Mouse (Mus musculus) thymus, postnatal 25 days (tissue): Measurements from ENCODE around the gene Acsm5.
"Not testable (repeated sequence)": the region's sequence is repeated elsewhere in the genome, so short reads cannot be mapped to it uniquely, and the experiment has no call there.

ENCODE experiments used
- DNase-seq: peaks from one replicate; pipeline ENCODE4 v3.0.0; 2022

Gene Acsm5

DNA sequence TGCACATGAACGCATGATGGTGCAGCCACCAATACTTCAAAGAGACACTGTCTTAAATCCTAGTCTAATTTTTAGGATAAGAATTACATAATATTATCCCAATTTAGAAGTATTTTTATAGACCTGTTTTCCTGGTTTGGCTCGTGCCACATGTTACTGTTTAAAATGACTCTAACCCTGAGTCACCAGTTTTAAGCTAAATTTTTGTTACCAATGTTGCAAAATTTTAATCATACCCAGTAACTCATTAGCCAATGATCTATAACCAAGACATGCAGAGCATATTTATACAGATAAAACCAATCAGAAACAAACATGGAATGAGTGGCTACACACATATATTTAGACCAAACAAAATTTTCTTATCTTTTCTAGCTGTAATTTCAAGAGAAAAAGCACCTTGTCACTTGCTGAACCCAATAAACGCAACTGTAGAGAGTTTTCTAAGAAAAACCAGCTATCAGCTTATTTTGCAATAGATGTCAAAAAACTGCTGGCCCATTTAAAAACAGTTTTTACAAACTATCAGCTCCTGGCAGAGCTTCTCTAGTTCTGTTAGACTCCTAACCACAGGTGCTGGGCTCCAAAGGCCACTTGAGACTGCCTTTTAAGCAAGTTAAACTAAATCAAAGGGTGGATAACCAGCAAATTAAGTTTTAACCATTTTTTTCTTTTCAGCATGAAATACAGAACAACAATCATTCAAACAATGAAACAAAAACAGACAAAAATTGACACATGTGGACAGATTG, 31.4 kb downstream of the Acsm5 start:
- no peak for DNase-seq

DNA sequence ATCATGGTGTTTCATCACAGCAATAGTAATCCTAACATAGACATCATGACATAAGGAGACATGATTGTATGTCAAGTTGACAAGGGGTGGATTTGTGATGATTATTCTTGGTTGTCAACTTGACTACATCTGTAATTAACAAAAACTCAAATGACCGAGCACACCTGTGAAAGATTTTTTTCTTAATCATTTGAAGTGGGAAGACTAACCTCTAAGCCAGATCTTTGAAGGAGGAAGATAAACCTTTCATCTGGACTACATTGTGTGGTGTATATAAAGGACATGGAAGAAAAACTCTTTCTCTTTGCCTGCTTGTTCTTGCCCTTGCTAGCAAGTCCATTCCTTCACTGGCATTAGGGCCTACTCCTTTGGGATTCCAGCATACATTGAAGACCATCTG, 34.8 kb downstream of the Acsm5 start, which contains the start of gene Acsm2:
Gene Acsm2 (plus strand): TSS at position 301 of the 400 bp plus-strand sequence.
- DNase-seq, result no peak

DNA sequence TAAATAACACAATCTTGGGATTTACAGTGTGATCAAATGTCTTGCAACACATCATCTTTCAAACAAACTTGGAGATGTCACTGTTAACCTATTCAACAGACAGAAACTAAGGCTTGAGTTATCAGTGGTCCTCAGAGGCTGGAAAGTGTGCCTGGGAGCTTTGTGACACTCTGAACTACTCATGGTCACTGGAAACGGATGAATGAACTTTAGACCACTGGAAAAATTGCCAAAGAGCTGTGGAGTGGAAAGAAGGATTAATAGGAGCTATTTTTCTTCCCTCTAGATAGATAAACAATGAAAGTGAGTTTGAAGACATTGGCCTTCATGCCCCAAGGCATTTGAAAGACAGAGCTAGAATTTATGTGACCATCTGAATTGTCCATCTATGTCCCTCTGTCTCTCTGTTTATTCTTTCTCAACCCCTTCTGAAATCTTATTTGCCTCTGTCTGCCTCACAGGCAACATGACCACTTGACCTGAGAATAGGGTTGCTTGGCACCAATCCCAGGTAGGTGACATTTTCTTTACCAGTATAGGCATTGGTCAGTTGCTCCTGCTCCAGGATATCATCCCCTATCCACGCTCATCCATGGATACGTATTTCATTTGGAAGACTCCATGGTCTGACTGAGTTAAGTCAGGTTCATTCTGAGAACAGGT, 40.7 kb downstream of the Acsm5 start:
- DNase-seq, result no peak

DNA sequence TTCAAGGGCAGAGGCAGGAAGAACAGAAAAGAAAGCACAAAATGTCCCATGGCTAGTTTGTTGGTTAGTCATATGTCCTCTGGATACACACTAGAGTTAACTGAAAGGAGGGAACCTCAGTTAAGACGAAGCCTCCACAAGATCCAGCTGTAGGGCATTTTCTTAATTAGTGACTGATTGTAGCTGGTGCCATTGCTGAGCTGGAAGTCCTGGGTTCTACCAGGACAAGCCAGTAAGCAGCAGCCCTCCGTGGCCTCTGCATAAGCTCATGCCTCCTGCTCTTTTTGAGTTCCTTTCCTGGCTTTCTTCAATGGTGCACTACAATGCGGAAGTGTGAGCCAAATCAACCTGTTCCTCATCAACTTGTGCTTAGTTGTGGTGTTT, 41.2 kb downstream of the Acsm5 start:
- DNase-seq, result no peak

DNA sequence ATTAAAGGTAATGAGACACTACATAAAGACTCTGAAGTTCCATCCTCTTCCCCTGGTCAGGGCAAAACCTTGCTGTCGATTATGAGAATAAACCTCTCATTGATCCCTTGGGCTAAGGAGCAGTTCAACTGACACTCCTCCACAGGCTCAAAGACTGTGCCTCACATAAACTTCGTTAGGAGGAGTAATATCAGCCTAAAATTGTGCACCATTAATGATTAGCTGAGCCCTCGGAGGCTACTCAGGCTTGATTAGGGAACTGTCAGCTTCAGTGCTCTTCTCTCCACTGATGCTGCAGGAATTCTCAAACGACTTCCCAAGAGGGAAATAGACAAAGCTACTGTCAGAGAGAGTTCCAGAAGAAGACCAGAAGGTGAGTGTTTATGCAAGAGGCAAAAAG, 42.2 kb downstream of the Acsm5 start:
- no peak for DNase-seq

DNA sequence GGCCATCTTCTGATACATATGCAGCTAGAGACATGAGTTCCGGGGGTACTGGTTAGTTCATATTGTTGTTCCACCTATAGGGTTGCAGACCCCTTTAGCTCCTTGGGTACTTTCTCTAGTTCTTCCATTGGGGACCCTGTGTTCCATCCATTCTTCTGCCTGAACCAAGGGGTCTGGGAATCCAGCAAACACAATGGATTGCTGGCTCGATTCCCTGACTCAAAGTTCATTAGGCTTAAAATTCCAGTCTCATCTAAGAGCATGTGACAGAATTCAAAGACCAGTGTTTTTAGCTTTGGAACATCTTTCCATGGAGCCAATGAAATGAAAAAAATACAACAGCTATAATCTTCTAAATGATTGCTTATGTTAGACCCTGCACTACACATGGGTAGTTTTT, 43.2 kb downstream of the Acsm5 start:
- DNase-seq, result not testable (repeated sequence)

DNA sequence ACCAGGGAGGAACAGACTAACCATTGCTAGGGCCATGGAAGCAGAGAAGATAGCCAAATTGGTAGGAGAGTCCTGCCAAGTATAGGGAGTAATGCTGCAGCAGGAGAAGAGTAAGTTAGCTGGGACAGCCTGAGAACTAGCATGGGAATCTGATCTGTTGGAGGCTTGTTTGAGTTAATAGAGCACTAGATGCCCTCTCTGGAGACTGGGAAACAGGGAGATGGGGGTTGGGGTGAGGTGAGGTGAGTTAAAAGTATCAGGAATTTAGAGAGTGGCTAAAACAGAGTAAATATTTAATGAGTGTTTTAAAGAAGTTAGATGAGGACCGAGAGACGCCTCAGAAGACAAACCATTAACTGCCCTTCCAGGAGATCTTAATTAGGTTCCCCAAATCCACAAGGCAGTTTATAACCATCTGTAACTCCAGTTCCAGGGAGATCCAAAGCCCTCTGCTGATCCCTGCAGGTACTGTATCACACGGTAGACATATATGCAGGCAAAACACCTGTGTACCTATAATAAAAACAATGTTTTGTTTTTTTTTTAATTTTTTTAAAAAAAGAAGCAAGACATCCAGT, 75.4 kb downstream of the Acsm5 start:
- no peak for DNase-seq
